In genomic region chr8:125986999-125987589, GRCm38 (mm10) we compare ENCODE assay signal across 23 mouse cellular contexts. TPM values are rescaled to one million over a fixed set of nuclear protein-coding genes. Genes with fewer than 3 reads are reported as not detected.
A peak's percentile ranks its signal among the peaks of the same experiment; 100 is the strongest.
DNase-seq lines count a peak whose midpoint lies in the region; ATAC-seq and TF ChIP-seq lines count a peak whose summit lies in the region.
"Had no signal": no experiment of that assay in that cellular context is flagged by ENCODE, and none has a peak within 500 bp of the region (broad histone marks: within the 10 kb centered on the region; RNA-seq: fewer than 3 reads in every experiment).

No protein-coding gene starts in this region.

- H3K4me3 ChIP-seq in layer of hippocampus, adult 2 months = no peak overlapping the region
- H3K4me3 ChIP-seq in midbrain, embryonic 16.5 days (ENCODE audit: low read depth, low read length) = no peak overlapping the region
- H3K4me3 ChIP-seq in midbrain, embryonic 14.5 days (replicated peaks; ENCODE audit: low read depth, low read length) = no peak overlapping the region
- H3K4me3 ChIP-seq: embryonic facial prominence, embryonic 15.5 days; gastrocnemius, adult 2 months; heart, embryonic 12.5 days; hindbrain, embryonic 13.5 days; kidney, embryonic 15.5 days; limb, embryonic 15.5 days; liver, embryonic 15.5 days had no signal

- peaks cover 5% of the 10 kb centered on the region for H3K4me1 ChIP-seq in midbrain, embryonic 16.5 days (ENCODE audit: control insufficient read depth, insufficient read depth, low read length)
- no peaks in the 10 kb centered on the region for H3K4me1 ChIP-seq in midbrain, embryonic 14.5 days (ENCODE audit: control insufficient read depth, insufficient read depth, low read length)
- H3K4me1 ChIP-seq: heart, embryonic 12.5 days; kidney, embryonic 15.5 days; limb, embryonic 15.5 days; liver, embryonic 15.5 days had no signal

- no peak overlapping the region for H3K4me2 ChIP-seq in midbrain, embryonic 16.5 days (ENCODE audit: low read length)
- no peak overlapping the region for H3K4me2 ChIP-seq in midbrain, embryonic 14.5 days (ENCODE audit: low read length)
- H3K4me2 ChIP-seq: embryonic facial prominence, embryonic 15.5 days; heart, embryonic 12.5 days; hindbrain, embryonic 13.5 days; kidney, embryonic 15.5 days; limb, embryonic 15.5 days; liver, embryonic 15.5 days had no signal

- H3K36me3 ChIP-seq in midbrain, embryonic 16.5 days (ENCODE audit: control insufficient read depth, insufficient read depth, low read length) = no peaks in the 10 kb centered on the region
- no peaks in the 10 kb centered on the region for H3K36me3 ChIP-seq in midbrain, embryonic 14.5 days (ENCODE audit: control insufficient read depth, insufficient read depth, low read length)
- H3K36me3 ChIP-seq: embryonic facial prominence, embryonic 15.5 days; G1E; heart, embryonic 12.5 days; hindbrain, embryonic 13.5 days; kidney, embryonic 15.5 days; limb, embryonic 15.5 days; liver, embryonic 15.5 days had no signal

- no peaks in the 10 kb centered on the region for H3K9me3 ChIP-seq in midbrain, embryonic 16.5 days (replicated peaks; ENCODE audit: control insufficient read depth, low read length, poor library complexity, severe bottlenecking)
- no peaks in the 10 kb centered on the region for H3K9me3 ChIP-seq in midbrain, embryonic 14.5 days (ENCODE audit: control insufficient read depth, low read length)
- H3K9me3 ChIP-seq: embryonic facial prominence, embryonic 15.5 days; heart, embryonic 12.5 days; hindbrain, embryonic 13.5 days; kidney, embryonic 15.5 days; limb, embryonic 15.5 days; liver, embryonic 15.5 days had no signal

- DNase-seq in adrenal gland, adult 8-10 months = peak; percentile 25
- DNase-seq in adrenal gland, adult 18-20 months (ENCODE audit: low spot score in 2 of 2) = no peak
- no peak for DNase-seq in layer of hippocampus, adult 2 months (ENCODE audit: low spot score in 2 of 2)
- DNase-seq in layer of hippocampus, postnatal 10 days (ENCODE audit: low spot score in 2 of 2) = no peak
- DNase-seq in midbrain, embryonic 14.5 days = no peak
- DNase-seq in retina, postnatal 1 day = peak; percentile 94
- DNase-seq in testis, postnatal 10 days (ENCODE audit: low spot score) = no peak
- DNase-seq: cerebellum, adult 9-11 months; gastrocnemius, adult 2 months; heart, postnatal 14 days; layer of hippocampus, postnatal 36 days; right cerebral cortex, adult 18-20 months; thymus, postnatal 25 days had no signal

- ATAC-seq in midbrain, embryonic 16.5 days = no peak
- ATAC-seq in midbrain, embryonic 14.5 days (ENCODE audit: low FRiP score, low TSS enrichment) = no peak
- ATAC-seq: intestine, embryonic 16.5 days had no signal

- 17% methylated on average over 6 of the region's 6 CpGs for WGBS in midbrain, embryonic 16.5 days
- 14% methylated on average over 6 of the region's 6 CpGs for WGBS in midbrain, embryonic 14.5 days

- H3K27ac ChIP-seq in layer of hippocampus, adult 2 months = peak overlapping the region; percentile 61; the same call in 1 of the 2 replicates
- 0 out of 2 replicates have a peak overlapping the region, but pooled peaks have one; percentile 11 for H3K27ac ChIP-seq in midbrain, embryonic 16.5 days (ENCODE audit: low read length)
- no peak overlapping the region for H3K27ac ChIP-seq in midbrain, embryonic 14.5 days (replicated peaks; ENCODE audit: low read depth, low read length)
- H3K27ac ChIP-seq: embryonic facial prominence, embryonic 15.5 days; gastrocnemius, adult 2 months; hindbrain, embryonic 13.5 days; kidney, embryonic 15.5 days; limb, embryonic 15.5 days; liver, embryonic 15.5 days had no signal

- H3K9ac ChIP-seq in midbrain, embryonic 16.5 days (ENCODE audit: low read depth, low read length) = no peak overlapping the region
- no peak overlapping the region for H3K9ac ChIP-seq in midbrain, embryonic 14.5 days (replicated peaks; ENCODE audit: low read length)
- H3K9ac ChIP-seq: embryonic facial prominence, embryonic 15.5 days; heart, embryonic 12.5 days; hindbrain, embryonic 13.5 days; kidney, embryonic 15.5 days; limb, embryonic 15.5 days; liver, embryonic 15.5 days had no signal

- H3K27me3 ChIP-seq in midbrain, embryonic 16.5 days (ENCODE audit: control insufficient read depth, insufficient read depth, low read depth, low read length) = peaks cover under 1% of the 10 kb centered on the region; the same call in 1 of the 2 replicates
- H3K27me3 ChIP-seq in midbrain, embryonic 14.5 days (ENCODE audit: control insufficient read depth, insufficient read depth, low read length) = no peaks in the 10 kb centered on the region

- TF ChIP-seq CTCF in layer of hippocampus, adult 2 months (conservative IDR thresholded peaks at IDR 0.05) = no peak

RNA-seq across cellular contexts. Expression of gene Kcnk1, which starts 7.9 kb away (rescaled TPM):
- total RNA-seq in adrenal gland, adult 8-10 months (2022) = 10 to 100 TPM in 2 of 4 experiments, 1 to 10 TPM in 2; 2.8 to 46.3 (median 18.4) TPM
- total RNA-seq in adrenal gland, adult 18-20 months (2021) = 10 to 100 TPM in 1 of 2 experiments, 1 to 10 TPM in 1; 1.4 to 11.9 TPM
- 10 to 100 TPM; 73.4 to 77.5 TPM for total RNA-seq in layer of hippocampus, adult 2 months (2021)
- 10 to 100 TPM; 62.5 to 67.6 TPM for total RNA-seq in layer of hippocampus, postnatal 10 days (2021)
- 20.7 and 21.4 TPM in 2 replicates for polyA plus RNA-seq in midbrain, embryonic 16.5 days (2015; fragmentation: Nextera tagmentation; extraction: Ambion mirVana)
- polyA plus RNA-seq in midbrain, embryonic 14.5 days (2014; fragmentation: Nextera tagmentation; extraction: Ambion mirVana) = 14.3 and 18.5 TPM in 2 replicates
- total RNA-seq: granulocyte monocyte progenitor cell, adult 5-6 weeks; heart, postnatal 14 days had no signal
- polyA plus RNA-seq: G1E had no signal

Comparison
In these comparisons a context has a peak if more than half of its experiments do, and no peak if none do; other contexts are left out.
1. DNase-seq: peak in adrenal gland, adult 8-10 months (single experiment) and retina, postnatal 1 day (single experiment); none in adrenal gland, adult 18-20 months (0 of 2), layer of hippocampus, adult 2 months (0 of 2), layer of hippocampus, postnatal 10 days (0 of 2), midbrain, embryonic 14.5 days (single experiment) and testis, postnatal 10 days (single experiment).